Mouse (Mus musculus) kidney, postnatal 0 days (tissue): ENCODE results near the gene Tex2. TPM values are rescaled to one million over a fixed set of nuclear protein-coding genes. Genes with fewer than 3 reads are reported as not detected.
A peak's percentile ranks its signal among the peaks of the same experiment; 100 is the strongest.
"Not testable (repeated sequence)": the region's sequence is repeated elsewhere in the genome, so short reads cannot be mapped to it uniquely, and the experiment has no call there.

Experiments used
- ATAC-seq: fragments of 200-750 bp; cut with Nextera tagmentation; replicated peaks from 2 replicates; pipeline ENCODE4 v1.8.0; 2017; ENCODE audit warnings: low read depth, moderate number of reproducible peaks, moderate TSS enrichment, moderate library complexity; ENCODE audit not compliant: low FRiP score
- DNase-seq: peaks from one replicate; pipeline ENCODE4 v3.0.0-alpha.2; 2016; ENCODE audit warnings: low spot score
- H3K27ac ChIP-seq: fragments of 300-500 bp; sonication (generic); 2 replicates; pipeline ENCODE4 v1.5.1; 2014; ENCODE audit warnings: mild to moderate bottlenecking
- H3K27me3 ChIP-seq: fragments of 300-500 bp; sonication (generic); 2 replicates; pipeline ENCODE4 v1.6.1; 2014; ENCODE audit warnings: low read length, mixed read lengths; ENCODE audit not compliant: insufficient read depth
- H3K36me3 ChIP-seq: fragments of 300-500 bp; sonication (generic); 2 replicates; pipeline ENCODE4 v1.6.1; 2014; ENCODE audit warnings: low read length, mixed read lengths; ENCODE audit not compliant: insufficient read depth
- H3K4me1 ChIP-seq: fragments of 300-500 bp; sonication (generic); replicated peaks from 2 replicates; pipeline ENCODE4 v1.6.1; 2014; ENCODE audit warnings: antibody characterized with exemption, low read length, mixed read lengths; ENCODE audit not compliant: insufficient read depth
- H3K4me2 ChIP-seq: fragments of 300-500 bp; sonication (generic); 2 replicates; pipeline ENCODE4 v1.6.1; 2014; ENCODE audit warnings: mild to moderate bottlenecking, low read length, moderate library complexity, mixed read lengths
- H3K4me3 ChIP-seq: fragments of 300-500 bp; sonication (generic); replicated peaks from 2 replicates; pipeline ENCODE4 v1.5.1; 2014; ENCODE audit warnings: low read depth, low read length
- H3K9ac ChIP-seq: fragments of 300-500 bp; sonication (generic); 2 replicates; pipeline ENCODE4 v1.6.1; 2014; ENCODE audit warnings: low read depth, low read length
- H3K9me3 ChIP-seq: fragments of 300-500 bp; sonication (generic); replicated peaks from 2 replicates; pipeline ENCODE4 v1.6.1; 2016; ENCODE audit warnings: low read length, inconsistent platforms, mixed read lengths
- CTCF ChIP-seq: IDR thresholded peaks from 2 replicates; pipeline ENCODE4 v1.5.1; 2016; ENCODE audit warnings: antibody characterized with exemption, low read depth, mild to moderate bottlenecking, moderate library complexity
- WGBS: fragments of 180-500 bp; shearing (Covaris S2); extraction: QIAGEN DNeasy Blood & Tissue Kit; methylation state at CpG from one replicate; pipeline ENCODE4 v1.1.7; 2014; 5-methylcytosine and 5-hydroxymethylcytosine counted together
- polyA plus RNA-seq: library from polyadenylated mRNA; unstranded; fragments of >200 nt; fragmentation: Nextera tagmentation; extraction: Ambion mirVana; gene quantifications from 2 replicates; pipeline ENCODE4 v1.2.1, GENCODE M21; 2015

Gene Tex2
- polyA plus RNA-seq, 1 experiment from 2014 or later, result 8.4 TPM

DNA sequence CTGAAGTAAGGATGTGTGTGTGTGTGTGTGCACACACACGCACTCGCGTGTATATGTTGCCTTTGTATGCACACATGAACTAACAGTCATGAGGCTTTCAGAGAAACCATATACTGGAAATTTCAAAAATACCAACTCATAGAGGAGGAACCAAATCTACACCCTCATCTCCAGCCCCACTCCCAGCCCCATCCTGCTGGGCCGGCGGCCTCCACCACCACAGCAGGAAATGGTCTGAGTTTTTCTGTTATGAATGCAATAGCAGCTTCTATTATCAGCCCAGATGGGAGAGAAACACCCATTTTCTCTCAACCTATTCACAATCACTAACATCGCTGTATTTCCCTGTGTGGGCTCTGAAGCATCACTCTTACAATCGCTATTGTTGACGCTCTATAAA lies 8.8 kb upstream of the Tex2 start:
- Histone ChIP-seq H3K4me3 (no peak overlapping the region), H3K4me2 (no peak overlapping the region), H3K9ac (no peak overlapping the region), H3K36me3 (no peaks in the 10 kb centered on the region), H3K9me3 (no peaks in the 10 kb centered on the region), H3K27me3 (no peaks in the 10 kb centered on the region), H3K27ac (no peak overlapping the region), H3K4me1 (no peaks in the 10 kb centered on the region)
- ATAC-seq, result no peak
- WGBS, result 74% methylated on average over 8 of the region's 8 CpGs
- DNase-seq, result no peak
- TF ChIP-seq CTCF, result no peak

GRCm38 (mm10) chr11:106618768-106619167 lies 5.5 kb upstream of the Tex2 start:
- ATAC-seq, H3K4me3 ChIP-seq, H3K9me3 ChIP-seq, H3K36me3 ChIP-seq, H3K27ac ChIP-seq, DNase-seq, H3K4me2 ChIP-seq, H3K27me3 ChIP-seq, H3K9ac ChIP-seq, H3K4me1 ChIP-seq: not testable (repeated sequence)
- WGBS, result 89% methylated on average over 3 of the region's 4 CpGs

DNA sequence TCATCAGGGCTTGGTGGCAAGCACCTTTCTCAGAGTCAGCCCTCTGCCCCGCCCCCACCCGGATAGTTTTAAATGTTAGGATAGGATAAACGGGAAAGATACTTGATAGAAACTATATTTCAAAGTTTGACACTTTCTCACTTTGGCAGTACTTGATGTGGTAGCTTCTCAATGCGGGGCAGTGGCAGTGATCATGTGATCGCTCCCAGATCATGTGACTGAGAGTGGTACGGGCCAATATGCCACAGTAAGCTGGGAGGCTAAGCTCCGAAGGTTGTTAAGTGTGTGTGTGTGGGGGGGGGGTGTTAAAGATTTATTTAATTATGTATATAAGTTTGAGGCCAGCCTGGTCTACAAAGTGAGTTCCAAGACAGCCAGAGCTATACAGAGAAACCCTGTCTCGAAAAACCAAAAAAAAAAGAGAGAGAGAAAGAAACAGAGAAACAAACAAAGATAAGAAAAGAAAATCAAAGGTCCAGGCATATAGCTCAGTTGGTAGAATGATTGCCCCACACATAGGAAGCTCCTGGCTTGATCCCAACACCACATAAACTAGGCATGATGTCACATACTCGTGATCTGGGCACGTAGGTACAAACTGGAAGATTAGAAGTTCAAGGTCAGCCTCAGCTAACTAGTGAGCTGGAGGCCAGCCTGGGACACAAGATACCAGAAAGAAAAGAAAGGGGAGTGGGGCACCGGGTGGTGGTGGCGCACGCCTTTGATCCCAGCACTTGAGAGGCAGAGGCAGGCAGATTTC lies 4.8 kb upstream of the Tex2 start:
- Histone ChIP-seq H3K9ac (no peak overlapping the region), H3K4me3 (no peak overlapping the region), H3K36me3 (no peaks in the 10 kb centered on the region), H3K9me3 (no peaks in the 10 kb centered on the region), H3K27ac (no peak overlapping the region), H3K27me3 (no peaks in the 10 kb centered on the region), H3K4me1 (0 out of 2 replicates have a peak, but pooled peaks cover 3% of the 10 kb centered on the region), H3K4me2 (no peak overlapping the region)
- ATAC-seq (no peak), DNase-seq (no peak)
- TF ChIP-seq CTCF, result no peak
- 79% methylated on average over 13 of the region's 13 CpGs for WGBS

DNA sequence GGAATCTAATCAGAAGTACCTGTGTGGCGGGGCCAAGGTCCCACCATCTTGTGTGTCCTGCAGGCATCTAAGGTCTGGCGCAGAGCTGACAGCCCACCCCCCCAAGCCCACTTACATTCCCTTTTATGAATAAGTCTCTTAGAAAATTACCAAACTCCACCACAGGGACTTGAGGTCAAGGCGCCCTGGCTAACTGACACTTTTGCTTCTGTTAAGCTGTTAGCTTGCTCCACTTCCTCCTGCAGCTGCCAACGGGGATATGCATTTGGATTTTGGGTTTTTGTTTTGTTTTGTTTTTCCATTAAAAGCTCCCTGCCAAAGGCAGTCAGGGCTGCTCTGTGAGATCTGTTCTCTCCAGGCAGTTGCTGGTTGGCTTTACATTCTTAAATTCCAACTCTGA lies 2.3 kb upstream of the Tex2 start:
- H3K4me1 ChIP-seq, result peaks cover 8% of the 10 kb centered on the region; the same call in 1 of the 2 replicates
- TF ChIP-seq CTCF, result no peak
- no peaks in the 10 kb centered on the region for H3K9me3 ChIP-seq
- no peak overlapping the region for H3K4me2 ChIP-seq
- H3K9ac ChIP-seq, result no peak overlapping the region
- 80% methylated on average over 4 of the region's 4 CpGs for WGBS
- DNase-seq, result no peak
- H3K4me3 ChIP-seq, result no peak overlapping the region
- no peaks in the 10 kb centered on the region for H3K27me3 ChIP-seq
- H3K27ac ChIP-seq, result no peak overlapping the region
- H3K36me3 ChIP-seq, result no peaks in the 10 kb centered on the region
- no peak for ATAC-seq

GRCm38 (mm10) chr11:106614339-106614645 lies 1.1 kb upstream of the Tex2 start:
- Histone ChIP-seq H3K27me3 (no peaks in the 10 kb centered on the region), H3K27ac (no peak overlapping the region), H3K4me1 (peaks cover 8% of the 10 kb centered on the region; the same call in 1 of the 2 replicates), H3K4me3 (no peak overlapping the region), H3K36me3 (no peaks in the 10 kb centered on the region), H3K4me2 (no peak overlapping the region), H3K9me3 (no peaks in the 10 kb centered on the region), H3K9ac (no peak overlapping the region)
- no peak for ATAC-seq
- 30% methylated on average over 4 of the region's 4 CpGs for WGBS
- DNase-seq, result no peak
- no peak for TF ChIP-seq CTCF

DNA sequence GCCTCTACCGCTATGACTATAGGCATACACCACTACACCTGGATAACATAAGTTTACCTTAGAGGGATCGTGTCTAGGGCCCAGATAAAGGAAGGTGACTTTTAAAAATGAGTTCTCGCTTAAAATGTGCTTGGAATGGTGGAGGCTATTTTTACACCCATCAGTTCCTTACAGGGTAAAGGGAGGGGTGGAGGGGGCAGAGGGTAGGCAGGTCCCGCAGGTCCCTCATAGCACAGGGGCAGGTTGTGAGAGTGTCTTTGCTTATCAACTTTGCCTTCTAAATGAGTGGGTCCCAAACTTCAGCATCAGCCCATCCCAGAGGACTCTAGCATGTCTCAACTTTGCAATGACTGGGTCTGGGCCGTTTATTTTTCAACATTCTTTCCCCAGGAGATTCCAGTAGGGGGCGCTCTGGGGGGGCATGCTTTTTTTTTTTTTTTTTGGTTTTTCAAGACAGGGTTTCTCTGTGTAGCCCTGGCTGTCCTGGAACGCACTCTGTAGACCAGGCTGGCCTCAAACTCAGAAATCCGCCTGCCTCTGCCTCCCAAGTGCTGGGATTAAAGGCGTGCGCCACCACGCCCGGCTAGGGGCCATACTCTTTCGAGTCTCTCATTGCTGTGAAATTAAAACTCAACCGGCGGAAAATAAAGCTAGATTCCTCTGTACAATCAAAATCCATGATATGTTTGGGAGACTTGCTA lies 565 bp upstream of the Tex2 start:
- no peaks in the 10 kb centered on the region for H3K27me3 ChIP-seq
- H3K27ac ChIP-seq, result peak overlapping the region; percentile 85; the same call in 1 of the 2 replicates
- H3K9me3 ChIP-seq, result no peaks in the 10 kb centered on the region
- H3K9ac ChIP-seq, result peak overlapping the region; percentile 86; the same call in 1 of the 2 replicates
- peak overlapping the region; percentile 73 for H3K4me3 ChIP-seq
- H3K36me3 ChIP-seq, result no peaks in the 10 kb centered on the region
- TF ChIP-seq CTCF, result peak; percentile 34; the same call in 1 of the 2 replicates
- WGBS, result 59% methylated on average over 15 of the region's 15 CpGs
- peaks cover 8% of the 10 kb centered on the region; the same call in 1 of the 2 replicates for H3K4me1 ChIP-seq
- no peak for DNase-seq
- H3K4me2 ChIP-seq, result peak overlapping the region; percentile 76
- no peak for ATAC-seq
